20 mouse cellular contexts compared by ENCODE assay signal in the genomic region with DNA sequence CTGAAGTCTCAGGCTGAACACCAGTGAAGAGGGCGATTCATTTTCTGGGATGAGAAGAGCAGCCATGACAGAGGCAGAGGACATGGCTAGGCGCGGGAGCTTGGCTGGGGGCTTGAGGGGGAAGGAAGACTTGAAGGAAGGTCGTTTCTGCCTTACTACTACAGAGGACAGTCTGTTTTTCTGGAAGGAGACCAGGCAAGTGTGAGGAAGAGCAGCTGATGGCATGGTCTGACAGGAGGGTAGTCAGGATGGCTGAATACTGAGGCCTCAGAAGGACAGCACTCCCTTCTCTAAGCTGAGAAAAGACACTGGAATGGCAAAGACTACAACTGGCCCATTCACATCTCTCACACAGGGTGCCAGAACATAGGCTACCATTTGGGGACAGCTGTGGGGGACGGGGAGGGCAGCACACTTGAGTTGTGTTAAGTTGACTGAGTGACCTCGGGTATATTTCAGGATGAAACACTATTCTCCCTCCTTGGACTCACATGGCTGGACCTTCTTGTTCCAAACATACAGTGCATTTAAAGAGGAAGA.
A peak's percentile ranks its signal among the peaks of the same experiment; 100 is the strongest.
DNase-seq lines count a peak whose midpoint lies in the region; ATAC-seq and TF ChIP-seq lines count a peak whose summit lies in the region.
"Had no signal": no experiment of that assay in that cellular context is flagged by ENCODE, and none has a peak within 500 bp of the region (broad histone marks: within the 10 kb centered on the region; RNA-seq: fewer than 3 reads in every experiment).

No protein-coding gene starts in this region.

- peaks cover 19% of the 10 kb centered on the region for H3K4me1 ChIP-seq in forebrain, embryonic 13.5 days
- 0 out of 2 replicates have a peak, but pooled peaks cover 2% of the 10 kb centered on the region for H3K4me1 ChIP-seq in forebrain, embryonic 11.5 days (replicated peaks; ENCODE audit: control insufficient read depth, insufficient read depth, low read length)
- H3K4me1 ChIP-seq in kidney, adult 2 months (ENCODE audit: control insufficient read depth, insufficient read depth, low read length), result no peaks in the 10 kb centered on the region
- no peaks in the 10 kb centered on the region for H3K4me1 ChIP-seq in heart, embryonic 10.5 days
- H3K4me1 ChIP-seq: heart, embryonic 15.5 days; liver, embryonic 15.5 days; stomach, embryonic 15.5 days had no signal

- H3K36me3 ChIP-seq in forebrain, embryonic 13.5 days (ENCODE audit: poor library complexity, severe bottlenecking), result no peaks in the 10 kb centered on the region
- no peaks in the 10 kb centered on the region for H3K36me3 ChIP-seq in forebrain, embryonic 11.5 days (ENCODE audit: control insufficient read depth, insufficient read depth, low read length)
- H3K36me3 ChIP-seq in kidney, adult 2 months (ENCODE audit: control insufficient read depth, insufficient read depth, low read length), result no peaks in the 10 kb centered on the region
- H3K36me3 ChIP-seq in heart, embryonic 10.5 days, result no peaks in the 10 kb centered on the region
- H3K36me3 ChIP-seq: heart, embryonic 15.5 days; liver, embryonic 15.5 days; neural tube, embryonic 12.5 days; stomach, embryonic 15.5 days had no signal

- H3K4me3 ChIP-seq in forebrain, embryonic 13.5 days, result no peak overlapping the region
- H3K4me3 ChIP-seq in forebrain, embryonic 11.5 days (ENCODE audit: low read depth, low read length), result no peak overlapping the region
- H3K4me3 ChIP-seq in layer of hippocampus, adult 2 months, result no peak overlapping the region
- H3K4me3 ChIP-seq in kidney, adult 2 months (ENCODE audit: insufficient read depth, low read depth, low read length), result no peak overlapping the region
- H3K4me3 ChIP-seq in heart, embryonic 10.5 days, result no peak overlapping the region
- H3K4me3 ChIP-seq: heart, adult 2 months; heart, embryonic 15.5 days; liver, embryonic 15.5 days; neural tube, embryonic 12.5 days; stomach, embryonic 15.5 days had no signal

- no peak overlapping the region for H3K9ac ChIP-seq in forebrain, embryonic 13.5 days
- H3K9ac ChIP-seq in forebrain, embryonic 11.5 days (ENCODE audit: low read length), result no peak overlapping the region
- H3K9ac ChIP-seq: heart, embryonic 15.5 days; liver, embryonic 15.5 days; neural tube, embryonic 12.5 days; stomach, embryonic 15.5 days had no signal

- H3K9me3 ChIP-seq in forebrain, embryonic 13.5 days (replicated peaks), result no peaks in the 10 kb centered on the region
- H3K9me3 ChIP-seq in forebrain, embryonic 11.5 days (ENCODE audit: control insufficient read depth, low read length), result no peaks in the 10 kb centered on the region
- H3K9me3 ChIP-seq in heart, embryonic 10.5 days, result no peaks in the 10 kb centered on the region
- H3K9me3 ChIP-seq: heart, embryonic 15.5 days; liver, embryonic 15.5 days; neural tube, embryonic 12.5 days; stomach, embryonic 15.5 days had no signal

- no peak for TF ChIP-seq CTCF in layer of hippocampus, adult 2 months (conservative IDR thresholded peaks at IDR 0.05)
- no peak for TF ChIP-seq CTCF in kidney, adult 2 months (conservative IDR thresholded peaks at IDR 0.05; ENCODE audit: insufficient read depth, insufficient read length, low read depth, low read length)

- no peak for TF ChIP-seq POLR2A in kidney, adult 2 months (IDR thresholded peaks at IDR 0.05; ENCODE audit: low read depth, low read length)

- no peak overlapping the region for H3K4me2 ChIP-seq in forebrain, embryonic 13.5 days
- no peak overlapping the region for H3K4me2 ChIP-seq in forebrain, embryonic 11.5 days (ENCODE audit: low read depth, low read length, severe bottlenecking)
- H3K4me2 ChIP-seq: heart, embryonic 15.5 days; liver, embryonic 15.5 days; stomach, embryonic 15.5 days had no signal

- ATAC-seq in forebrain, embryonic 13.5 days, result no peak
- ATAC-seq in forebrain, embryonic 11.5 days (replicated peaks; ENCODE audit: low FRiP score), result no peak
- ATAC-seq: intestine, postnatal 0 days; lung, postnatal 0 days had no signal

- DNase-seq in forebrain, embryonic 11.5 days (ENCODE audit: low spot score), result no peak
- peak in 1 of 2 experiments; percentile 34 for DNase-seq in layer of hippocampus, adult 2 months (ENCODE audit: low spot score in 2 of 2)
- DNase-seq in layer of hippocampus, postnatal 25 days (ENCODE audit: extremely low spot score in 1 of 2, low spot score in 1 of 2), result no peak
- peak; percentile 37 to 59 for DNase-seq in right cerebral cortex, postnatal 10 days (ENCODE audit: low spot score in 2 of 2)
- DNase-seq in right cerebral cortex, adult 18-20 months, result no peak
- no peak for DNase-seq in kidney, adult 2 months
- DNase-seq in heart, embryonic 10.5 days (ENCODE audit: low spot score), result no peak
- DNase-seq: adrenal gland, adult 8-10 months; cerebellum, adult 9-11 months; gastrocnemius, postnatal 14 days; heart, adult 2 months; kidney, postnatal 10 days; thymus, adult 2 months had no signal

- WGBS in forebrain, embryonic 13.5 days, result 81% methylated on average over 6 of the region's 6 CpGs
- WGBS in forebrain, embryonic 11.5 days, result 81% methylated on average over 6 of the region's 6 CpGs
- WGBS in kidney, adult 2 months, result 60% methylated on average over 6 of the region's 6 CpGs
- WGBS in heart, embryonic 10.5 days, result 64% methylated on average over 6 of the region's 6 CpGs

- H3K27me3 ChIP-seq in forebrain, embryonic 13.5 days, result no peaks in the 10 kb centered on the region
- H3K27me3 ChIP-seq in forebrain, embryonic 11.5 days (ENCODE audit: control insufficient read depth, insufficient read depth, low read length), result no peaks in the 10 kb centered on the region
- H3K27me3 ChIP-seq in kidney, adult 2 months (replicated peaks; ENCODE audit: control insufficient read depth, insufficient read depth, low read length), result no peaks in the 10 kb centered on the region
- H3K27me3 ChIP-seq in heart, embryonic 10.5 days (ENCODE audit: insufficient read depth, poor library complexity, severe bottlenecking), result no peaks in the 10 kb centered on the region
- H3K27me3 ChIP-seq: heart, embryonic 15.5 days; liver, embryonic 15.5 days; neural tube, embryonic 12.5 days; stomach, embryonic 15.5 days had no signal

- peak overlapping the region; percentile 89; the same call in 1 of the 2 replicates for H3K27ac ChIP-seq in forebrain, embryonic 13.5 days
- H3K27ac ChIP-seq in forebrain, embryonic 11.5 days (ENCODE audit: low read depth, low read length), result no peak overlapping the region
- H3K27ac ChIP-seq in layer of hippocampus, adult 2 months, result peak overlapping the region; percentile 90
- H3K27ac ChIP-seq in kidney, adult 2 months (ENCODE audit: insufficient read depth, low read depth, low read length), result no peak overlapping the region
- no peak overlapping the region for H3K27ac ChIP-seq in heart, embryonic 10.5 days
- H3K27ac ChIP-seq: heart, adult 2 months; heart, embryonic 15.5 days; liver, embryonic 15.5 days; neural tube, embryonic 12.5 days; stomach, embryonic 15.5 days had no signal

Comparison
In these comparisons a context has a peak if more than half of its experiments do, and no peak if none do; other contexts are left out.
1. H3K27ac ChIP-seq: peak in forebrain, embryonic 13.5 days (single experiment) and layer of hippocampus, adult 2 months (single experiment); none in forebrain, embryonic 11.5 days (single experiment), kidney, adult 2 months (single experiment) and heart, embryonic 10.5 days (single experiment).
2. DNase-seq: peak in right cerebral cortex, postnatal 10 days (2 of 2); none in forebrain, embryonic 11.5 days (single experiment), layer of hippocampus, postnatal 25 days (0 of 2), right cerebral cortex, adult 18-20 months (single experiment), kidney, adult 2 months (single experiment) and heart, embryonic 10.5 days (single experiment).